Mouse (Mus musculus): Measurements from ENCODE around the gene Clcn5.

DNA sequence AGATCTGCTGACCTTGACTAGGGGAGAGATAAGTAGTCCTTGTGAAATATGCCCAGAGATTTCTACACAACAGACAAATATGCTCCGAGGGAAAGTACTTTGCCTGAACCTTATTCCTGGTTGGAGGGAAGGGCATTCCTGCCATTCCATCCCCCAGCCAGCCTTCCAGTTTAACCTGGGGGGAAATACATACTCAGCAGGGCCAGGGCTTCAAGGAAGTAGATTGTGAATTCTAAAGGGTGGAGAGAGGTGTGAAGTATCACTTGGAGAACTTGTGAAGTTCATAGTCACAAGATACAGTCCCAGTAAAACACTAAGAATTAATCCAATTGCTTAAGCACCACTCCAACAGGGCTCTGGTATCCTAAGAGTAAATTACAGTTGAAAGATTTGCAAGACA is 121.3 kb downstream of the Clcn5 start:
- TF ChIP-seq CTCF (IDR thresholded peaks at IDR 0.05; ENCODE audit: control insufficient read depth, insufficient read depth, low read length) (no peak), POLR2A (IDR thresholded peaks at IDR 0.05; ENCODE audit: borderline replicate concordance, control insufficient read depth, low read depth, low read length) (no peak)
